Mouse (Mus musculus) layer of hippocampus, adult 2 months (tissue): Measurements from ENCODE around the gene Sh3rf3. TPM values are rescaled to one million over a fixed set of nuclear protein-coding genes. Genes with fewer than 3 reads are reported as not detected.
A peak's percentile ranks its signal among the peaks of the same experiment; 100 is the strongest.

Source experiments
- DNase-seq, 2 experiments: peaks; one replicate each; pipeline ENCODE4 v3.0.0; 2022; ENCODE audit warnings: low spot score in 2 of 2
- H3K27ac ChIP-seq: fragments of 200-600 bp; 2 replicates; pipeline ENCODE4 v1.8.1; 2022
- H3K4me3 ChIP-seq: fragments of 200-600 bp; 2 replicates; pipeline ENCODE4 v1.8.1; 2022; ENCODE audit warnings: mild to moderate bottlenecking
- CTCF ChIP-seq: fragments of 200-600 bp; conservative IDR thresholded peaks from 2 replicates; pipeline ENCODE4 v1.8.1; 2022; ENCODE audit warnings: antibody characterized with exemption, mild to moderate bottlenecking, moderate library complexity
- total RNA-seq, 2 experiments: library from RNA; stranded (reverse); gene quantifications; 2 replicates each; pipeline ENCODE4 v1.2.3; 2021

The Sh3rf3 gene
- total RNA-seq, 2 experiments from 2014 or later = 33.4 to 34.5 TPM

GRCm38 (mm10) chr10:58905253-58905652 lies 92.1 kb downstream of the Sh3rf3 start:
- peak; percentile 43 for TF ChIP-seq CTCF
- no peak for DNase-seq
- Histone ChIP-seq H3K27ac (no peak overlapping the region), H3K4me3 (no peak overlapping the region)

GRCm38 (mm10) chr10:58907001-58907443 lies 93.9 kb downstream of the Sh3rf3 start:
- no peak overlapping the region for H3K4me3 ChIP-seq
- H3K27ac ChIP-seq = no peak overlapping the region
- TF ChIP-seq CTCF = no peak
- no peak for DNase-seq

- no peak for DNase-seq
- H3K27ac ChIP-seq = no peak overlapping the region
- no peak overlapping the region for H3K4me3 ChIP-seq
- TF ChIP-seq CTCF = no peak
Measured at GRCm38 (mm10) chr10:58908451-58908850, 95.3 kb downstream of the Sh3rf3 start.

GRCm38 (mm10) chr10:58915301-58916245 lies 102.4 kb downstream of the Sh3rf3 start:
- no peak for TF ChIP-seq CTCF
- DNase-seq = no peak
- Histone ChIP-seq H3K27ac (no peak overlapping the region), H3K4me3 (no peak overlapping the region)

- DNase-seq = no peak
- H3K4me3 ChIP-seq = no peak overlapping the region
- no peak overlapping the region for H3K27ac ChIP-seq
- no peak for TF ChIP-seq CTCF
Measured at GRCm38 (mm10) chr10:58921643-58922188, 108.6 kb downstream of the Sh3rf3 start.

GRCm38 (mm10) chr10:58922216-58922829 lies 109.2 kb downstream of the Sh3rf3 start:
- Histone ChIP-seq H3K4me3 (no peak overlapping the region), H3K27ac (no peak overlapping the region)
- DNase-seq = no peak
- TF ChIP-seq CTCF = no peak

- no peak for TF ChIP-seq CTCF
- Histone ChIP-seq H3K27ac (no peak overlapping the region), H3K4me3 (no peak overlapping the region)
- no peak for DNase-seq
Measured at GRCm38 (mm10) chr10:58922993-58923392, 109.8 kb downstream of the Sh3rf3 start.

GRCm38 (mm10) chr10:58926578-58926977 lies 113.4 kb downstream of the Sh3rf3 start:
- DNase-seq = peak in 1 of 2 experiments; percentile 32
- no peak for TF ChIP-seq CTCF
- no peak overlapping the region for H3K27ac ChIP-seq
- H3K4me3 ChIP-seq = no peak overlapping the region

GRCm38 (mm10) chr10:58928952-58929442 lies 115.8 kb downstream of the Sh3rf3 start:
- H3K4me3 ChIP-seq = no peak overlapping the region
- DNase-seq = no peak
- no peak for TF ChIP-seq CTCF
- H3K27ac ChIP-seq = no peak overlapping the region

- no peak for DNase-seq
- 0 out of 2 replicates have a peak overlapping the region, but pooled peaks have one; percentile 7 for H3K27ac ChIP-seq
- H3K4me3 ChIP-seq = peak overlapping the region; percentile 33; the same call in 1 of the 2 replicates
- no peak for TF ChIP-seq CTCF
Measured at GRCm38 (mm10) chr10:58932151-58932773, 119.1 kb downstream of the Sh3rf3 start.

GRCm38 (mm10) chr10:58935606-58936005 lies 122.4 kb downstream of the Sh3rf3 start:
- peak overlapping the region; percentile 80 for H3K27ac ChIP-seq
- TF ChIP-seq CTCF = no peak
- no peak for DNase-seq
- no peak overlapping the region; the same call in 1 of the 2 replicates for H3K4me3 ChIP-seq

- H3K4me3 ChIP-seq = no peak overlapping the region; the same call in 1 of the 2 replicates
- peak in 1 of 2 experiments; percentile 46 for DNase-seq
- peak overlapping the region; percentile 80 for H3K27ac ChIP-seq
- TF ChIP-seq CTCF = no peak
Measured at GRCm38 (mm10) chr10:58936441-58936860, 123.3 kb downstream of the Sh3rf3 start.

GRCm38 (mm10) chr10:58937521-58937920 lies 124.4 kb downstream of the Sh3rf3 start:
- no peak overlapping the region for H3K4me3 ChIP-seq
- TF ChIP-seq CTCF = no peak
- H3K27ac ChIP-seq = no peak overlapping the region
- DNase-seq = peak; percentile 25 to 29
